Comparison of ENCODE assay signal across 8 mouse cellular contexts in the genomic region with DNA sequence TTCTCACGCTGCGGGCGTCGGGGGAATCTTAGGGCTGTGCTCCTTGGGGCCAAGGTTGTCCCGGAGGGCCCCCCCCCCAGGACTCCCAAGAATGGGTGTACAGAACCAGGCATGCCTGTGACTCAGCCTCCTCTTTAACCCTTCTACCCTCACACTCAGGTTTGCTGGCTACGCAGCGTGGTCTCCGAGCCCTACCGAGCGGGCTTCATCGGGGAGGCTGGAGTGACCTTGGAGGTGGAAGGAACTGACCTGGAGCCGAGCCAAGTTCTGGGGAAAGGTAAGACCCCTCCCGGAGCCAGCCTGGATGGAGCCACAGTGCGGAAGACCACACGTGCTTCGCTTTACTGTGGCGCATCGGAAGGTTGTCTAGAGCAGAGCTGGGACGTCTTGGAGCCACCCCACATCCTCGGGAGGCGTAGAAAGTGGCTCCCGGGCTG. TPM values are rescaled to one million over a fixed set of nuclear protein-coding genes. Genes with fewer than 3 reads are reported as not detected.
DNase-seq lines count a peak whose midpoint lies in the region; ATAC-seq lines count a peak whose summit lies in the region.

No protein-coding gene starts in this region.

- no peaks in the 10 kb centered on the region for H3K27me3 ChIP-seq in heart, embryonic 14.5 days (ENCODE audit: control insufficient read depth, insufficient read depth, low read length)
- peaks cover 88% of the 10 kb centered on the region for H3K27me3 ChIP-seq in liver, embryonic 12.5 days (replicated peaks)
- no peaks in the 10 kb centered on the region for H3K27me3 ChIP-seq in stomach, embryonic 15.5 days (replicated peaks)

- ATAC-seq in heart, embryonic 14.5 days (ENCODE audit: insufficient number of reproducible peaks, insufficient read depth, low FRiP score, low read depth): peak; percentile 37; the same call in 1 of the 2 replicates
- no peak for ATAC-seq in liver, embryonic 12.5 days
- ATAC-seq in stomach, embryonic 15.5 days (ENCODE audit: insufficient read depth, low FRiP score, low read depth): peak; percentile 48

- H3K4me3 ChIP-seq in heart, embryonic 14.5 days (ENCODE audit: control insufficient read depth in 1 of 2, insufficient read depth in 1 of 2, low read depth in 1 of 2, low read length in 2 of 2): peak overlapping the region; percentile 66 to 68
- peak overlapping the region; percentile 42 for H3K4me3 ChIP-seq in liver, embryonic 12.5 days
- peak overlapping the region; percentile 50 for H3K4me3 ChIP-seq in stomach, embryonic 15.5 days (replicated peaks)

- H3K4me1 ChIP-seq in heart, embryonic 14.5 days (ENCODE audit: control insufficient read depth in 2 of 2, insufficient read depth in 2 of 2, low read length in 2 of 2): peaks cover 13 to 28% of the 10 kb centered on the region in 2 experiments
- 0 out of 2 replicates have a peak, but pooled peaks cover 15% of the 10 kb centered on the region for H3K4me1 ChIP-seq in liver, embryonic 12.5 days
- peaks cover 37% of the 10 kb centered on the region for H3K4me1 ChIP-seq in stomach, embryonic 15.5 days

- intact Hi-C loops in gastrocnemius, postnatal 36 days (cut with DNase I): no loop called here

- no peaks in the 10 kb centered on the region for H3K36me3 ChIP-seq in heart, embryonic 14.5 days (ENCODE audit: control insufficient read depth, insufficient read depth, low read length)
- H3K36me3 ChIP-seq in liver, embryonic 12.5 days: no peaks in the 10 kb centered on the region
- no peaks in the 10 kb centered on the region for H3K36me3 ChIP-seq in stomach, embryonic 15.5 days

- DNase-seq in retina, embryonic 14.5 days (ENCODE audit: low spot score): peak; percentile 12
- no peak for DNase-seq in retina, postnatal 1 day
- DNase-seq in layer of hippocampus, adult 9-11 months: no peak
- DNase-seq in embryo, embryonic 10 days (ENCODE audit: low spot score): no peak
- DNase-seq in gastrocnemius, postnatal 36 days: no peak

- no peaks in the 10 kb centered on the region for H3K9me3 ChIP-seq in heart, embryonic 14.5 days (ENCODE audit: control insufficient read depth, low read length)
- H3K9me3 ChIP-seq in liver, embryonic 12.5 days (replicated peaks): no peaks in the 10 kb centered on the region
- no peaks in the 10 kb centered on the region for H3K9me3 ChIP-seq in stomach, embryonic 15.5 days

- under 1% methylated on average over 22 of the region's 22 CpGs for WGBS in heart, embryonic 14.5 days
- WGBS in liver, embryonic 12.5 days (ENCODE audit: insufficient replicate concordance): 7% methylated on average over 22 of the region's 22 CpGs
- WGBS in stomach, embryonic 15.5 days: 1% methylated on average over 22 of the region's 22 CpGs

- peak overlapping the region; percentile 81 to 92 for H3K27ac ChIP-seq in heart, embryonic 14.5 days (replicated peaks in 1 of 2; ENCODE audit: control insufficient read depth in 1 of 2, insufficient read depth in 1 of 2, low read depth in 2 of 2, low read length in 2 of 2)
- H3K27ac ChIP-seq in liver, embryonic 12.5 days: peak overlapping the region; percentile 54
- peak overlapping the region; percentile 82 for H3K27ac ChIP-seq in stomach, embryonic 15.5 days

- peak overlapping the region; percentile 92 for H3K9ac ChIP-seq in heart, embryonic 14.5 days (ENCODE audit: low read length)
- peak overlapping the region; percentile 41 for H3K9ac ChIP-seq in liver, embryonic 12.5 days
- peak overlapping the region; percentile 23 for H3K9ac ChIP-seq in stomach, embryonic 15.5 days

- peak overlapping the region; percentile 85 for H3K4me2 ChIP-seq in heart, embryonic 14.5 days (ENCODE audit: low read length)
- peak overlapping the region; percentile 54 for H3K4me2 ChIP-seq in liver, embryonic 12.5 days
- H3K4me2 ChIP-seq in stomach, embryonic 15.5 days: peak overlapping the region; percentile 81

RNA-seq across cellular contexts. Expression of gene Cdh3, which starts 0.4 kb away (rescaled TPM):
- polyA plus RNA-seq in heart, embryonic 14.5 days (2014; fragmentation: Nextera tagmentation; extraction: Ambion mirVana): 9.2 and 15.0 TPM in 2 replicates
- 6.8 and 6.9 TPM in 2 replicates for polyA plus RNA-seq in liver, embryonic 12.5 days (2016; fragmentation: Nextera tagmentation; extraction: Ambion mirVana)
- polyA plus RNA-seq in stomach, embryonic 15.5 days (2015; fragmentation: Nextera tagmentation; extraction: Ambion mirVana): 16.3 and 17.2 TPM in 2 replicates
- total RNA-seq in gastrocnemius, postnatal 36 days (2021): under 1 TPM in 1 of 2 experiments, not detected in 1; 0.10 TPM

RNA-seq across cellular contexts. Expression of gene 6030452D12Rik, which starts 10.8 kb away (rescaled TPM):
- not detected in 2 replicates for polyA plus RNA-seq in heart, embryonic 14.5 days (2014; fragmentation: Nextera tagmentation; extraction: Ambion mirVana)
- not detected in 2 replicates for polyA plus RNA-seq in liver, embryonic 12.5 days (2016; fragmentation: Nextera tagmentation; extraction: Ambion mirVana)
- not detected in 2 replicates for polyA plus RNA-seq in stomach, embryonic 15.5 days (2015; fragmentation: Nextera tagmentation; extraction: Ambion mirVana)
- total RNA-seq in gastrocnemius, postnatal 36 days (2021): not detected

Comparison
In these comparisons a context has a peak if more than half of its experiments do, and no peak if none do; other contexts are left out.
1. H3K9ac ChIP-seq: peak in every context shown above with its lines; median percentile 92 in heart, embryonic 14.5 days; 41 in liver, embryonic 12.5 days; 23 in stomach, embryonic 15.5 days.